Mouse (Mus musculus) G1E-ER4 (cell line): ENCODE results near the gene Ncan. TPM values are rescaled to one million over a fixed set of nuclear protein-coding genes. Genes with fewer than 3 reads are reported as not detected.

Experiments used
- GATA1 ChIP-seq: IDR thresholded peaks from one replicate; pipeline ENCODE4 v1.8.0; 2012; ENCODE audit warnings: low read length, inconsistent platforms
- polyA plus RNA-seq: library from polyadenylated mRNA; stranded (reverse); fragments of >175 nt; gene quantifications from 2 replicates; pipeline ENCODE4 v1.2.3, GENCODE M21; 2012

Gene Ncan
- polyA plus RNA-seq, 1 experiment: not detected

DNA sequence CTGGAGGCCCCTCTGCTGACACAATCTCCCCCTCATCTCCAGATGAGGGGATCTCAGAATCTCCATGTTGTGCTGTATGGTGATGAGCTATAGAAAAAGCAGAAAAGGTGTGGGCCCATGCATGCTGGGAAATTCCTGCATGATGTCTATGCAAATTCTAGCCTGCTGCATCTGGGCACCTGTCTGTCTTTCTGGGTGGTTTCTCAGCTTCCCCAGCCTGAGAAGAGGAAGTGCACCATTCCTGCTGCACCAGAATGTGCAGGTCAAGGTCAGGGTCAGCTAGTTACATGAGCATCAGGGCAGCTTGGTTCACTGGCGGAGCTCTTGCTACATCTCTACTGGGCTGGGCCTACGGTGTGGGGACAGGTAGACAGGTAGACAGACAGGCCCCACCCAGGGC is 10.2 kb downstream of the Ncan start:
- no peak for TF ChIP-seq GATA1

- TF ChIP-seq GATA1: no peak
These were observed 15.8 kb downstream of the Ncan start for GRCm38 (mm10) chr8:70104922-70105321.

GRCm38 (mm10) chr8:70104506-70104905 is 16.2 kb downstream of the Ncan start:
- no peak for TF ChIP-seq GATA1

GRCm38 (mm10) chr8:70100241-70100640 is 20.4 kb downstream of the Ncan start:
- no peak for TF ChIP-seq GATA1

DNA sequence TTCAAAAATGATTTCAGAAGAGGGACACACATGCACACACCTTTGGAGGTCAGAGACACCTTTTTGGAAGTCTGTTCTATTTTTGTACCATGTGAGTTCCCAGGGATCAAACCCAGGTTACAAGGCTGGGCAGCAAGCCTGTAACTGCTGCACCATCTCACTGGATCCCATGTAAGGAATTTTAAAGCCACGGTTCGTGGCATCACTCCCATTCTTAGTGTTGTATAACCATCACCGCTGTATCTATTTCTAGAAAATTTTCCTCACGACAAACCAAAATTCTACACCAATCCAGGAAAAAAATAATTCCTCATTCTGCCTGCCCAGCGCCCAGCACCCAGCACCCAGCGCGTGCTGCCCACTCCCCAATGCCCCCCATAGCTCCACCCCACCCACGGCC is 21.4 kb downstream of the Ncan start:
- TF ChIP-seq GATA1: no peak

GRCm38 (mm10) chr8:70092786-70093185 is 27.9 kb downstream of the Ncan start:
- no peak for TF ChIP-seq GATA1

- no peak for TF ChIP-seq GATA1
These were observed 31.2 kb downstream of the Ncan start for GRCm38 (mm10) chr8:70089296-70089960.

DNA sequence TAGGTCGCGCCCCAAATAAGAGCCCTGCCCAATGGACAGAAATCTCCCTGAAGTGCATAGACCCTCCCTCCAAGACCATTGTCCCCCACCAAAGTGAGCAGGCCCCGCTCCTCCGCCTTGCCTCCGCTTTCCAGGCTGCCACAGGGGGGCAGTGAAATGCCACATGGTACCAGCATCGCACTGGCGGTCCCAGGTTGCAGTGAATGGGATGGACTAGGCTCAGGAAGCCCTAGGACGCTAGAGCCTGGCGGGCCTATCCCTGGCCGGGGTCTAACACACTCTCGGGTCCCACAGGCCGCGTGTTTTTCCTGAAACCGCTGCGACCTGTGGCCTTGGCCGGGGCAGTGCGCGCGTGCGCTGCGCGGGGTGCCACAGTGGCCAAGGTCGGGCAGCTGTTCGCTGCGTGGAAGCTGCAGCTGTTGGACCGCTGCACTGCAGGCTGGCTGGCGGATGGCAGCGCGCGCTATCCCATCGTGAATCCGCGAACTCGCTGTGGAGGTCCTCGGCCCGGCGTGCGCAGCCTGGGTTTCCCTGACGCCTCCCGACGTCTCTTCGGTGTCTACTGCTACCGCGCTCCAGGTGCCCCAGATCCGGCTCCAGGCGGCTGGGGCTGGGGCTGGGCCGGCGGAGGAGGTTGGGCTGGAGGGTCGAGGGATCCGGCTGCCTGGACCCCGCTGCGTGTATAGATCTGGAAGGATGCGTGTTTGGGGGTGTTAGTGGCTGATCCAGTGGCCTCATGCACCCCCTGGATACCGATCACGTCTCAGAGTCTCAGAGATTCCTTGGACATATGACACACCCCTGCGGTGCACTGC is 32.6 kb downstream of the Ncan start:
- no peak for TF ChIP-seq GATA1

DNA sequence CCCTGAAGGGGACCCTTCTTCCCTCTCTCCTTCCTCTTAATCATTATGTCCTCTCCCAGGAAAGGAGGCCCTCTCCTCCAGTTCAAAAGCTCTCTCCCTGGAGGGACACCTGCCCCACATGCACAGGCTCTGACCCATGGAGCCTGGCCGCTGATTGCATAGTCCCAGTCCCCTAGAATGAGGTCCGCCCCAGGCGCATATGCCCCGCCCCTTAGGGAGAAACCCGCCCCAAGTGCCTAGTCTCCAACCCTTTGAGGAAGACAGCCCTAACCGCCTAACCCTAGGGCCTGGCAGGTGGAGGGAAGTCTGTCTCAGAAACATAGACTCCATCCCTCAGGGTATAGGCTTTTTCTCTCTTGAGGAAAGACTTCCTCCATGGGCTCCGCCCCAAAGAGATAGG is 33.4 kb downstream of the Ncan start:
- TF ChIP-seq GATA1: no peak

DNA sequence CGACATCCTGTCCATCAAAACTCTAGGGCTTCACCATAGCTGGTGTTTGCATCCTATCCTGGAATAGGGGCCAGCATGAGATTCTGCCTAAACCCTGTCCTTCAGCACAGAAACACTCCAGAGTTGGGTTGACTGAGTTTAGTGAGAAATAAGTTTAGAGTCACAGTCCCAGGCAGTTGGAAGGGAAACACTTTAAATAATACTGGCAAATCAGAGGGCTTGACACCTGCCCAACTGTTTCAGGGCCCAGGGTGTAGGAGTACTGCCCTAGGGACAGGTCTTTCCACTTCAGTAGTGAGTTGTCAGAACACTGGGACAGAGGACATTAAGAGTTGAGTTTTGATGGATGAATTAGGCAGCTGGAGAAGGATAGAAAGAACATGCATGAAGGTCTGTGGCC is 34.5 kb downstream of the Ncan start:
- no peak for TF ChIP-seq GATA1

DNA sequence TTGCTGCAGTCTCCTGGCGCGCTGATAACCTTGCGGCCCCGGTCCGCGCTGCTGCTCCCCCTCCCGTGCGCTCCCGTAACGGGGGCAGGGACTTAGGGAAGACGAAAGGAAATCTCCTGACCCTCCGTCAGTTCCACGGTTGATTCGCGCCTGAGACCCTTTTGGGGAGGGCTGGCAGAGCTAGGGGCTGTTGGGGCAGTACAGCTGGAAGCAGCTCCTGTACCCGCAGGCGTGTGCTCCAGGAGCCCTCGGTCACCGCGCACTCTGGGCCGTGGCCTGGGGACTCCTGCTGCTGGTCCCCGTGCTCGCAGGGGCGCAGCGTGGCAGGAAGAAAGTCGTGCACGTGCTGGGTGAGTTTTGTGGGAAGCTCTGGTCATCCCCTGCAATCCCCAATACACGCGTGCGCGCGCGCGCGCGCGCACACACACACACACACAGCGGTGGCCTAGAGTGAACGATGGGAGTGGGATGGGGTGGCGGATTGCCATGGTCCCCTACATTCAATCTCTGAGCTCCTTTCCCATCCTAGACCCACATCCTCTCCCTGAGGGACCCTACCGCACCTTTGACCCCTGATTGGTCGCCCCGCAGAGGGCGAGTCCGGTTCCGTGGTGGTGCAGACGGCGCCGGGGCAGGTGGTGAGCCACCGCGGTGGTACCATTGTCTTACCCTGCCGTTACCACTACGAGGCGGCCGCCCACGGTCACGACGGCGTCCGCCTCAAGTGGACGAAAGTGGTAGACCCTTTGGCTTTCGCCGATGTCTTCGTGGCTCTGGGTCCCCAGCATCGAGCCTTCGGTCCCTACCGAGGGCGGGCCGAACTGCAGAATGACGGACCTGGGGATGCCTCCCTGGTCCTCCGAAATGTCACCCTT is 36.2 kb downstream of the Ncan start:
- no peak for TF ChIP-seq GATA1

- no peak for TF ChIP-seq GATA1
These were observed 37.4 kb downstream of the Ncan start, which contains the start of gene Hapln4 for GRCm38 (mm10) chr8:70083285-70083684. Gene Hapln4 (plus strand): TSS chr8:70083457.

- TF ChIP-seq GATA1: no peak
These were observed 38.7 kb downstream of the Ncan start for GRCm38 (mm10) chr8:70081976-70082375.

- TF ChIP-seq GATA1: no peak
These were observed 47.0 kb downstream of the Ncan start for GRCm38 (mm10) chr8:70073682-70074081.

DNA sequence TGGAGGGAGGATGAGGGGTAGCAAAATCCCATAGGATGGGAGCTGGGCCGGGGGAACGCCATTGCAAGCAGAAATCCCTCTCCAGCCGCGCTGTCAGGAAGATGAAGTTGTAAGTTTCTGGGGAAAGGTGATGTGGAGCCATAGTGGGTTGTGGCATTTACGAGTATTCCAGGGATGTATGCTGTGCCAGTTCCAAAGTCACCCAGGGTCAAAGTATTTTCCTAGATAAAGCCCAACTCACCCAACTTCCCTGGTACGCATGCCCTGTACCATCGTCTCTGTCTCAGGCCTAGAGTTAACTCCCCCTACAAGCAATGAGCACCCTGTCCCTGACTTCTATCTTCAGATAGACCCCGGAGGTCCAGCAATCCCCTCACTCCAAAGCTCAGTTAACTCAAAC is 47.6 kb downstream of the Ncan start:
- TF ChIP-seq GATA1: no peak
